Mouse (Mus musculus) embryonic facial prominence, embryonic 10.5 days (tissue): ENCODE data around the gene Ntn5. TPM values are rescaled to one million over a fixed set of nuclear protein-coding genes. Genes with fewer than 3 reads are reported as not detected.

Experiments
- DNase-seq: peaks from one replicate; pipeline ENCODE4 v3.0.0-alpha.2; 2017; ENCODE audit warnings: low spot score
- H3K27ac ChIP-seq: fragments of 300-500 bp; sonication (generic); replicated peaks from 2 replicates; pipeline ENCODE4 v1.5.1; 2016; ENCODE audit warnings: mild to moderate bottlenecking
- H3K27me3 ChIP-seq: fragments of 300-500 bp; sonication (generic); replicated peaks from 2 replicates; pipeline ENCODE4 v1.6.1; 2016; ENCODE audit warnings: low read depth, mild to moderate bottlenecking; ENCODE audit not compliant: poor library complexity, severe bottlenecking
- H3K36me3 ChIP-seq: fragments of 300-500 bp; sonication (generic); replicated peaks from 2 replicates; pipeline ENCODE4 v1.6.1; 2016; ENCODE audit warnings: mild to moderate bottlenecking, moderate library complexity
- H3K4me1 ChIP-seq: fragments of 300-500 bp; sonication (generic); 2 replicates; pipeline ENCODE4 v1.6.1; 2016
- H3K4me3 ChIP-seq: fragments of 300-500 bp; sonication (generic); 2 replicates; pipeline ENCODE4 v1.5.1; 2016; ENCODE audit warnings: mild to moderate bottlenecking, moderate library complexity
- H3K9me3 ChIP-seq: fragments of 300-500 bp; sonication (generic); 2 replicates; pipeline ENCODE4 v1.6.1; 2016; ENCODE audit warnings: mild to moderate bottlenecking
- WGBS: fragments of 180-500 bp; shearing (Covaris S2); methylation state at CpG from one replicate; pipeline ENCODE4 v1.1.7; 2016; 5-methylcytosine and 5-hydroxymethylcytosine counted together
- polyA plus RNA-seq: library from polyadenylated mRNA; unstranded; fragments of >200 nt; fragmentation: Nextera tagmentation; extraction: Ambion mirVana; gene quantifications from 2 replicates; pipeline ENCODE4 v1.2.1, GENCODE M21; 2016

The Ntn5 gene
- polyA plus RNA-seq, 1 experiment from 2014 or later = 0.42 TPM

DNA sequence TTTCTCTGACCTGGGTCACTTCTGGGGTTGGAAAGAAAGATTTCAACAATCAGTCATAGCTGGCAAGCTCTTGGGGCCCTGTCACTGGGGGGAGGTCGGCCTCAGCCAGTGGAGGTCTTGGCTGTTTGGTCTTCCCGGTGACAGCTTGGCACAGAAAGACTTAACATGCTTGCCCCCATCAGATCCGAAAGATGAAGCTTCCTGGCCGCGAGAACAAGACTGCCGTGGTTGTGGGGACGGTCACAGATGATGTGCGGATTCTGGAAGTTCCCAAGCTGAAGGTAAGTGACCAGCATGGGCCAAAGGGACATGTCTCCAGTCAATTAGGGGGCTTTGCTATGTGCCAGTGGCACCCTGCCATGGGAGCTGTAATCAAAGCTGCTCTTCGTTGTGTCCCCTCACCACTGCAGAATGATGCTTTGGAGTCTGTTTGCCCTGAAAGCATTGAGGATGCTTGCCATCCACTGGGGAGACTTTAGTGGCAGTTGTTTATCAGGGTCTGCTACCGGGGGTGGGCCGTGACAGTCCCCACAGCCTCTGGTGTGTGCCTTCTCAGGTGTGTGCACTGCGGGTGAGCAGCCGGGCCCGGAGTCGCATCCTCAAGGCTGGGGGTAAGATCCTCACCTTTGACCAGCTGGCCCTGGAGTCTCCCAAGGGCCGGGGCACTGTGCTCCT, 36.1 kb downstream of the Ntn5 start:
- Histone ChIP-seq H3K36me3 (peaks cover 63% of the 10 kb centered on the region), H3K27me3 (no peaks in the 10 kb centered on the region), H3K4me1 (peaks cover 48% of the 10 kb centered on the region), H3K4me3 (peak overlapping the region; percentile 70), H3K9me3 (no peaks in the 10 kb centered on the region), H3K27ac (no peak overlapping the region)
- no peak for DNase-seq
- 94% methylated on average over 16 of the region's 16 CpGs for WGBS

DNA sequence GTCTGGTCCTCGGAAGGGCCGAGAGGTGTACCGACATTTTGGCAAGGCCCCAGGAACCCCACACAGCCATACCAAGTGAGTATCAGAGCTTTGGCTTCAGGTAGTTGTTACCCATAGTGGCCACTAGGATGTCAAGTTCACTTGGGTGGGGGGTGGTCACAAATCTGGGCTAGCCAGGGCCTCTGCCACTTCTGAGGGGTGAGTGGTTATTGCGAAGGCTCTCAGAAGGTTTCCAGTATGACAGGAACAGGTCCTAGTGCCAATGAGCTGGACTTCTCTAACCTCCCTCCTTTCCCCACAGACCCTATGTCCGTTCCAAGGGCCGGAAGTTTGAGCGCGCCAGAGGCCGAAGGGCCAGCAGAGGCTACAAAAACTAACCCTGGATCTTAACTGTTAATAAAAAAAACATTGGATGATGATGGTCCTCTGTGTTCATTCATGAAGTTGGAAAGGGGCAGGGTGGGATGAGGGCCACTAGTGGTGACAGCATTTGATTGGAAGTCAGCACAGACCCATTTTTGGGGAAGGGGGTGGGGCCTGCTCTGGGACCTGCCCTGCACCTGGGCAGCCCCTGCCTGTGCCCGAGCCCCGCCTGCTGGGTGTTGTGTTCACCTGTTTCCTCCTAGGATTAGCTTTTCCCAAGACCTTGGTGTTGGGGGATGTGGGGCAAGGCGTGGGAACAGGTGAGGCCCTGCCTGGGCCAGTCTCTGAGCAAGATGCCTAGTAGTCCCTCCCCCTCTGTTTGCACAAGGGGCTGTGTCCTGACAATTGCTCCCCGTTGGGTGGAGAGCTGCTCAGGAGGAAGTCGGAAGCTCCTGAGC, 36.8 kb downstream of the Ntn5 start, which contains the start of gene Fam83e:
Gene Fam83e, plus strand, starts transcription at position 800 of the 821 bp plus-strand sequence.
- peak within 1 kb of the TSS; percentile 70 for H3K4me3 ChIP-seq
- no peak for DNase-seq

GRCm38 (mm10) chr7:45721234-45721571, 37.4 kb downstream of the Ntn5 start:
- 84% methylated on average over 7 of the region's 7 CpGs for WGBS
- Histone ChIP-seq H3K27ac (no peak overlapping the region), H3K27me3 (no peaks in the 10 kb centered on the region), H3K4me1 (peaks cover 35% of the 10 kb centered on the region), H3K4me3 (peak overlapping the region; percentile 29; the same call in 1 of the 2 replicates), H3K36me3 (peaks cover 76% of the 10 kb centered on the region), H3K9me3 (no peaks in the 10 kb centered on the region)
- DNase-seq = no peak

More for the DNA sequence above, 36.8 kb downstream of the Ntn5 start, which contains the start of gene Fam83e:
- Histone ChIP-seq H3K27me3 (no peaks in the 10 kb centered on the region), H3K36me3 (peaks cover 70% of the 10 kb centered on the region), H3K9me3 (no peaks in the 10 kb centered on the region), H3K27ac (peak within 1 kb of the TSS; percentile 30; the same call in 1 of the 2 replicates), H3K4me1 (peaks cover 41% of the 10 kb centered on the region)
- 88% methylated on average over 14 of the region's 14 CpGs for WGBS

DNA sequence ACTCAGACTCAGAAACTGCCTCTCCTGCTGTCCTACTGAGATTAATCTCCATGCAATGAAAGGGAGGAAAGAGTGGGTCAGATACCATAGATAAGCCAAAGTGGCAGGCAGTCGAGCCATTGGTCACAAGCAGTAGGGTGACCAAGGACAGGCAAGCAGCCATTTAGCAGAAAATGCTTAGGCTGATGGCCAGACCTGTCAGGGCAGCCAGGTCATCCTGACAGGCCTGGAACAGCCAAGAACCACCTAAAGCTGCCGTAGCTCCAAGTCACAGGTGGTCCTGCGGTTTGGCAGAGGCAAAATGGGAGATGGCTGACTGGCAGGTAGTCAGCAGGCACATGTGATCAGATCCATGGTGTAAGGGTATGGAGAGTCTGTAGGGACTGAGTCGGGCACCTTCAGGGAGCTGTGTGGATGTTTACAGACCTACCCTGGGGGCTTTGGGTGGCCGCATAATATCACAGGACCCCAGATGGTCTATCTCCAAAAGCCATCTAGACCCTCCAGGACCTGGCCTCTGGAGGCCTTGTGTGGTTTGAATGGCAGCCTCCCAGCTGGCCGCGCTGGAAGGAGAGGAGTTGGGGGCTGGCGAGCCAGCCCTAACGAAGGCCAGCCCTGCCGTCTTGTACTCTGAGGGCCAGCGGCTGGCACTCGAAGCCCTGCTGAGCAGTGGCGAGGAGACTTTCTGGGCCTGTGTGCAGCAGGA, 38.0 kb downstream of the Ntn5 start:
- DNase-seq = no peak
- WGBS = 70% methylated on average over 13 of the region's 13 CpGs
- Histone ChIP-seq H3K27ac (peak overlapping the region; percentile 30), H3K27me3 (no peaks in the 10 kb centered on the region), H3K36me3 (peaks cover 82% of the 10 kb centered on the region), H3K4me3 (peak overlapping the region; percentile 29; the same call in 1 of the 2 replicates), H3K9me3 (no peaks in the 10 kb centered on the region), H3K4me1 (peaks cover 29% of the 10 kb centered on the region)

DNA sequence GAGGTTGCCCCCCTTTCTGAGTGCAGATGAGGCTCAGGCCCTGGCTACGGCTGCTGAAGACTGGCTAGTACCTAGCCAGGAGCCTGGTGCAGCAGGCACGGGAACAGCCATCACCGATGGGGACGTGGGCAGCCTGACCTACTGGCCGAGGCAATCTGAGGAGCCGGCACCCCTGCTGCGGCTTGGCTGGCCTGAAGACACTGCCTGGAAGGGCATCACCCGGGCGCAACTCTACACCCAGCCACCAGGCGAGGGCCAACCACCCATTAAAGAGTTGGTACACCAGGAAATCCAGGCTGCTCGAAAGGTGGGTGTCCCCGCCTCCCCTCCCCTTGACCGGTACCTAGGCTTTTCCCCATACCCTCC, 38.5 kb downstream of the Ntn5 start:
- Histone ChIP-seq H3K9me3 (no peaks in the 10 kb centered on the region), H3K27me3 (no peaks in the 10 kb centered on the region), H3K27ac (peak overlapping the region; percentile 30; the same call in 1 of the 2 replicates), H3K36me3 (peaks cover 87% of the 10 kb centered on the region), H3K4me1 (peaks cover 25% of the 10 kb centered on the region), H3K4me3 (0 out of 2 replicates have a peak overlapping the region, but pooled peaks have one; percentile 14)
- DNase-seq = no peak
- 86% methylated on average over 13 of the region's 13 CpGs for WGBS

GRCm38 (mm10) chr7:45723301-45723700, 39.5 kb downstream of the Ntn5 start:
- H3K27me3 ChIP-seq = no peaks in the 10 kb centered on the region
- no peaks in the 10 kb centered on the region for H3K9me3 ChIP-seq
- no peak overlapping the region for H3K27ac ChIP-seq
- WGBS = 91% methylated on average over 4 of the region's 4 CpGs
- DNase-seq = no peak
- no peak overlapping the region for H3K4me3 ChIP-seq
- peaks cover 25% of the 10 kb centered on the region for H3K4me1 ChIP-seq
- H3K36me3 ChIP-seq = peaks cover 97% of the 10 kb centered on the region

DNA sequence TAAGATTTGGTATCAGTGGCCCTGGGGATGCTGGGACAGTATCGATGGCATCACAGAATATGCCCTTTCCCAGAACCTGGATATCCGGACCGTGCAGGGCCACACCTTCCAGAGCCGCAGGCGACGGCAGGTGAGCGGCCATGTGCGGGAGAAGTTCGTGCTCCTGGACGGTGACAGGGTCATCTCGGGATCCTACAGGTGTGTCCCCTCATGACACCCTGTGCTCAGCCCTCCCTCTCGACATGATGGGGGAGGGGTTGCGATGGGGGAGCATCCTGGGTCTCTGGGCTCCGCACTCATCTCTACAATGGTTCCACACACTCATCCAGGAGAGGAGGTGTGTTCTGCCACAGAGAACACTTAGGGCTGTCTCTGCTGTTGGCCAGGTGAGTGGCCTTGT, 40.0 kb downstream of the Ntn5 start:
- peaks cover 24% of the 10 kb centered on the region for H3K4me1 ChIP-seq
- H3K27me3 ChIP-seq = no peaks in the 10 kb centered on the region
- no peaks in the 10 kb centered on the region for H3K9me3 ChIP-seq
- WGBS = 92% methylated on average over 14 of the region's 14 CpGs
- no peak overlapping the region for H3K4me3 ChIP-seq
- no peak for DNase-seq
- no peak overlapping the region for H3K27ac ChIP-seq
- H3K36me3 ChIP-seq = peaks cover 100% of the 10 kb centered on the region

DNA sequence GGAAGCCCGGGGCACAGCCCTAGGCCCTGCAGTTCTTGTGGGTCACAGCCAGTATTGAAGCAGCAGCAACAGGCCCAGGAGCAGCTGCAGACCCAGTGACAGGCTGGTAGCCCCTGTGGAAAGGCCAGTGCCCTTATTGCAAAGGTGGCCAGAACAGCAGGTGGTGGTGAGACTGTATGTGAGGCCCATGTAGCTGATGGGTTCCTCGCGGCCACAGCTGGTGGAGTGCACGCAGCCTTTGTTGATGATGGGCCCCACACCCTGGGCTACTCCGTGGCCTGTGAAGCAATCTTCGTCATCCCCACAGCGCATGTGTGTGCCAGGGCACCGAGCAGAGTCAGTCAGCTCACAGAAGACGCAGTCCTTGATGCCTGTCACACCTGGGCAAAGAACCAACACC, 41.3 kb downstream of the Ntn5 start:
- DNase-seq = no peak
- H3K4me1 ChIP-seq = peaks cover 18% of the 10 kb centered on the region
- WGBS = 93% methylated on average over 9 of the region's 9 CpGs
- peaks cover 99% of the 10 kb centered on the region for H3K36me3 ChIP-seq
- no peaks in the 10 kb centered on the region for H3K9me3 ChIP-seq
- no peak overlapping the region for H3K27ac ChIP-seq
- H3K4me3 ChIP-seq = no peak overlapping the region
- no peaks in the 10 kb centered on the region for H3K27me3 ChIP-seq

GRCm38 (mm10) chr7:45725713-45726112, 41.9 kb downstream of the Ntn5 start, which contains the start of gene Spaca4:
TSS of gene Spaca4 (minus strand) at chr7:45725813.
- WGBS = 92% methylated on average over 11 of the region's 11 CpGs
- DNase-seq = no peak
- Histone ChIP-seq H3K27me3 (no peaks in the 10 kb centered on the region), H3K9me3 (no peaks in the 10 kb centered on the region), H3K27ac (no peak within 1 kb of the TSS), H3K4me1 (peaks cover 19% of the 10 kb centered on the region), H3K4me3 (peak within 1 kb of the TSS; percentile 13; the same call in 1 of the 2 replicates), H3K36me3 (peaks cover 94% of the 10 kb centered on the region)

GRCm38 (mm10) chr7:45726419-45726818, 42.6 kb downstream of the Ntn5 start:
- Histone ChIP-seq H3K36me3 (peaks cover 87% of the 10 kb centered on the region), H3K27me3 (no peaks in the 10 kb centered on the region), H3K4me1 (peaks cover 21% of the 10 kb centered on the region), H3K27ac (no peak overlapping the region), H3K9me3 (no peaks in the 10 kb centered on the region), H3K4me3 (peak overlapping the region; percentile 13; the same call in 1 of the 2 replicates)
- no peak for DNase-seq
- WGBS = 94% methylated on average over 10 of the region's 10 CpGs

DNA sequence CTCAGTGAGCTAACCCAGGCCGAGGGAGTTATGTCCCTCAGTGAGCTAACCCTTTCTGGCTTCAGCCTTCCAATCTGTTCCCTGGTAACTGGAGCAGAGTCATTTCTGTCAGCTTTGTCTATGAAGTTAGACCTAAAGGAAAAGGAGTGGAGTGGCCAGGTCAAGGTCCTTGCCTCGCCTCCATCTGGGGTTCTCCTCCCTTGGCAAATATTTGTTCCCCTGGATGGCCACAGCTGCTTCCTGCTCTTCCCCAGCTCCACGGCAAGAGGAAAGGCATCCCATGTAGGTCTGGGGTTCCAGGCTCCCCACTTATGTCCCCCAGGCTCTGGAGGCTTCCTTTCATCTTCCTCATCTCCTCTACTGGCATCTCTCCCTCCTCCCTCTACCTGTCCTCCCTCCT, 43.8 kb downstream of the Ntn5 start:
- Histone ChIP-seq H3K4me3 (no peak overlapping the region), H3K27ac (no peak overlapping the region), H3K4me1 (peaks cover 23% of the 10 kb centered on the region), H3K36me3 (peaks cover 75% of the 10 kb centered on the region), H3K9me3 (no peaks in the 10 kb centered on the region), H3K27me3 (no peaks in the 10 kb centered on the region)
- DNase-seq = no peak
- WGBS = 84% methylated on average over 3 of the region's 3 CpGs

GRCm38 (mm10) chr7:45730727-45731431, 47.1 kb downstream of the Ntn5 start:
- 14% methylated on average over 16 of the region's 16 CpGs for WGBS
- Histone ChIP-seq H3K4me3 (peak overlapping the region; percentile 23; the same call in 1 of the 2 replicates), H3K9me3 (no peaks in the 10 kb centered on the region), H3K27me3 (no peaks in the 10 kb centered on the region), H3K36me3 (peaks cover 42% of the 10 kb centered on the region), H3K4me1 (peaks cover 23% of the 10 kb centered on the region), H3K27ac (peak overlapping the region; percentile 77)
- DNase-seq = peak; percentile 83
